Mouse (Mus musculus): ENCODE data around the gene Nprl3. TPM values are rescaled to one million over a fixed set of nuclear protein-coding genes. Genes with fewer than 3 reads are reported as not detected.
A peak's percentile ranks its signal among the peaks of the same experiment; 100 is the strongest.

The Nprl3 gene
- polyA plus RNA-seq, 1 experiment: 35.7 TPM

DNA sequence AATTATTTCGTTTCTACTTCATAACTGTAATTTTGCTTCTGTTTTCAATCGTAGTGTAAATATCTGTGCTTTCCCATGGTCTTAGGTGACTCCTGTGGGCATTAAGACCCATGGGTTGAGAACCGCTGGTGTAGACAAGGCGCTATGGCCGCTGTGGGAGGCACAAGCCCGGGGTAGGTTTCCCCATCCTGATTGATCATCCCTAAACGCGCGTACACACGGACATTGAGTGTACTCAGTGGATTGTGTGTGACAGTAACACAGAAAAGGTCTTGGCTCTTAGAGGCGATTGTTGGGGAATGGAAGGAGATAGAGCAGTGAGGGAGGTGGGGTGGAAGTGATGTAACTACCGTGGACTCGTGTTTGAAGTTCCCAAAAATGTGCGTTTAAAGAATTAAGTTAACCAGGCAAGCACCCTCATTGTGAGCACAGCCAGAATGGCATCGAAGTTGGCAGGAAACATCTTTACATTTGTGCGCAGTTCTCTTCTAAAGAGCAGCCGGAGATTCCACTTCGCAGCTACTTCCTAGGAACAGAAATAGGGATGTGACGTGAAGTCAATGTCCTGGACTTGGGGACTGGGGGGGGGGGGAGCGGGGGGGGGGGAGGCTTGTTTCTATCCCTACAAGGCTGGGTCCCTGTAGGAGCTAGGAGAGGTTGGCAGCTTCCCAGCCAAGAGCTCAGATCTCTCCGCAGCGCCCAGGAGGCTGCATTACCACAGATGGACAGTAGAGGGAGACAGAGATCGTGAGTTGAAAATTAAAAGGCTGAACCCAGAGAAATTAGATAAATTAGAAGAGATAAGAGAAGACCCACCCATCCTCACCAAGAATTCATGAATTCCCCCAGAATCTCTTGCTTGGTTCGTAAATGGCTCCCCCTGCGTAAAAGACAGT is 85.3 kb downstream of the Nprl3 start:
- Histone ChIP-seq H3K36me3 (ENCODE audit: control insufficient read depth, insufficient read depth, low read length) (no peaks in the 10 kb centered on the region), H3K4me1 (ENCODE audit: control insufficient read depth, insufficient read depth, insufficient read length, low read length) (no peaks in the 10 kb centered on the region), H3K4me3 (ENCODE audit: low read depth, low read length) (no peak overlapping the region), H3K27me3 (ENCODE audit: control insufficient read depth, insufficient read depth, low read length) (no peaks in the 10 kb centered on the region), H3K27ac (ENCODE audit: insufficient read depth, low read depth, low read length) (no peak overlapping the region)
- 39% methylated on average over 25 of the region's 25 CpGs for WGBS
- TF ChIP-seq CTCF (IDR thresholded peaks at IDR 0.05; ENCODE audit: extremely low read depth, insufficient read length, insufficient replicate concordance, low read depth, low read length) (peak; percentile 83; the same call in 1 of the 2 replicates), POLR2A (IDR thresholded peaks at IDR 0.05; ENCODE audit: low read depth, low read length) (no peak)

DNA sequence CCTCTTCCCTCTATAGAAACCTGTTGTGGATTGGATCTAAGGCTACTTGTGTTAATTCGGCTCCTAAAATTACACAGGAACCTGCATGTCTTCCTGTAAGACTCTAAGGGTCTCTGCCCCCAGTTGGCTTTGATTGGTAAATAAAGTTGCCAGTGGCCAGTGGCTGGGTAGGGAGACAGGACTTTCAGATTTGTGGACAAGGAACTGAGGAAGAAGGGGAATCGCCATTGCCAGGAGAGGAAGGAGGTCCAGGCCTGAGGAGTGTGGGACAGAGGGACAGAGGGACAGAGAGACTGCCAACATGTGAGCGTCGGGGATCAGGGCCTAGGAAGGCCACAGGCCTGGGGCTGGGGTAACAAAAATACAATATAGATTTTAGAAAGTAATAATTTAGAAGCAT is 86.3 kb downstream of the Nprl3 start:
- Histone ChIP-seq H3K27me3 (ENCODE audit: control insufficient read depth, insufficient read depth, low read length) (no peaks in the 10 kb centered on the region), H3K36me3 (ENCODE audit: control insufficient read depth, insufficient read depth, low read length) (no peaks in the 10 kb centered on the region), H3K4me1 (ENCODE audit: control insufficient read depth, insufficient read depth, insufficient read length, low read length) (no peaks in the 10 kb centered on the region), H3K4me3 (ENCODE audit: low read depth, low read length) (no peak overlapping the region), H3K27ac (ENCODE audit: insufficient read depth, low read depth, low read length) (no peak overlapping the region)
- 72% methylated on average over 4 of the region's 4 CpGs for WGBS
- TF ChIP-seq CTCF (IDR thresholded peaks at IDR 0.05; ENCODE audit: extremely low read depth, insufficient read length, insufficient replicate concordance, low read depth, low read length) (no peak), POLR2A (IDR thresholded peaks at IDR 0.05; ENCODE audit: low read depth, low read length) (no peak)

DNA sequence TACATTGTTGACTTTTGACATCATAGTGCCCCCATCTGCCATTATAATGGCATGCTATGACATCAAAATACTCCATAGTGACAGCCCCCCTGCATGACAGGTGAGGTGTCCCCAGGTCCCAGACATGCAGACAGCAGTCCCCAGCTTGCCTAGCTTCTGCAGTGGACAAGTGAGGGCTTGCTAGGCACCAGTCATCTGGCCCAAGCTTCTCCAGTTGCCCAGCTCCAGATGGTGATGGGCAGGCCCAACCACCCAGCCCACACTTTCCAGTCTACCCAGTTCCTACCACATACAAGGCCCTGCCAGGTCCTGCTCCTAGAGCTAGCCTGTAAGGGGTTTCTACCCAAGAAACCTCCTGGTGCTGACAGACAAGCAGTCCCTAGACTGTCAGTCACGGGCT is 89.0 kb downstream of the Nprl3 start:
- TF ChIP-seq POLR2A (IDR thresholded peaks at IDR 0.05; ENCODE audit: low read depth, low read length) (no peak), CTCF (IDR thresholded peaks at IDR 0.05; ENCODE audit: extremely low read depth, insufficient read length, insufficient replicate concordance, low read depth, low read length) (no peak)
- WGBS: 76% methylated on average over 1 of the region's 1 CpGs
- Histone ChIP-seq H3K27ac (ENCODE audit: insufficient read depth, low read depth, low read length) (no peak overlapping the region), H3K27me3 (ENCODE audit: control insufficient read depth, insufficient read depth, low read length) (no peaks in the 10 kb centered on the region), H3K4me3 (ENCODE audit: low read depth, low read length) (no peak overlapping the region), H3K36me3 (ENCODE audit: control insufficient read depth, insufficient read depth, low read length) (no peaks in the 10 kb centered on the region), H3K4me1 (ENCODE audit: control insufficient read depth, insufficient read depth, insufficient read length, low read length) (no peaks in the 10 kb centered on the region)

Other genes with a start within 250 kb of the Nprl3 start
- 0.85 and 1.4 TPM in 2 replicates for gene Il9r, start 67.4 kb downstream of the Nprl3 start, polyA plus RNA-seq (2012; rRNA removed)
- gene Snrnp25, start 62.3 kb downstream of the Nprl3 start, polyA plus RNA-seq (2012; rRNA removed): 11.5 and 22.5 TPM in 2 replicates
- 56.7 and 64.4 TPM in 2 replicates for gene Rhbdf1, start 45.4 kb downstream of the Nprl3 start, polyA plus RNA-seq (2012; rRNA removed)
- 4.9 and 7.5 TPM in 2 replicates for gene Mpg, start 41.2 kb downstream of the Nprl3 start, polyA plus RNA-seq (2012; rRNA removed)
- gene Hba-x, start 8.7 kb upstream of the Nprl3 start, polyA plus RNA-seq (2012; rRNA removed): not detected in 2 replicates
- 54.1 and 70.6 TPM in 2 replicates for gene Hba-a1, start 15.8 kb upstream of the Nprl3 start, polyA plus RNA-seq (2012; rRNA removed)
- not detected in 2 replicates for gene Hbq1b, start 19.3 kb upstream of the Nprl3 start, polyA plus RNA-seq (2012; rRNA removed)
- 106 and 108 TPM in 2 replicates for gene Hba-a2, start 28.8 kb upstream of the Nprl3 start, polyA plus RNA-seq (2012; rRNA removed)
- gene Hbq1a, start 32.4 kb upstream of the Nprl3 start, polyA plus RNA-seq (2012; rRNA removed): not detected in 2 replicates
- 1.7 and 2.4 TPM in 2 replicates for gene Sh3pxd2b, start 80.1 kb upstream of the Nprl3 start, polyA plus RNA-seq (2012; rRNA removed)
- 1.6 TPM in 2 replicates for gene Ubtd2, start 187.7 kb upstream of the Nprl3 start, polyA plus RNA-seq (2012; rRNA removed)

Measured in small intestine, adult 2 months (tissue).